Mouse (Mus musculus): ENCODE measurements around the gene Sfmbt1. TPM values are rescaled to one million over a fixed set of nuclear protein-coding genes. Genes with fewer than 3 reads are reported as not detected.

The Sfmbt1 gene
- 27.0 and 28.3 TPM in 2 replicates for total RNA-seq (2021)
- long read RNA-seq, experiment 1, full-length matches to known transcripts, result 7 of 14 reads
- long read RNA-seq, experiment 1, partial matches to known transcripts, result 1 of 14 reads
- long read RNA-seq, experiment 1, other reads (novel, unspliced or antisense), result 6 of 14 reads
- long read RNA-seq, experiment 2, full-length matches to known transcripts, result 3 of 7 reads
- long read RNA-seq, experiment 2, partial matches to known transcripts, result 1 of 7 reads
- long read RNA-seq, experiment 2, other reads (novel, unspliced or antisense), result 3 of 7 reads

DNA sequence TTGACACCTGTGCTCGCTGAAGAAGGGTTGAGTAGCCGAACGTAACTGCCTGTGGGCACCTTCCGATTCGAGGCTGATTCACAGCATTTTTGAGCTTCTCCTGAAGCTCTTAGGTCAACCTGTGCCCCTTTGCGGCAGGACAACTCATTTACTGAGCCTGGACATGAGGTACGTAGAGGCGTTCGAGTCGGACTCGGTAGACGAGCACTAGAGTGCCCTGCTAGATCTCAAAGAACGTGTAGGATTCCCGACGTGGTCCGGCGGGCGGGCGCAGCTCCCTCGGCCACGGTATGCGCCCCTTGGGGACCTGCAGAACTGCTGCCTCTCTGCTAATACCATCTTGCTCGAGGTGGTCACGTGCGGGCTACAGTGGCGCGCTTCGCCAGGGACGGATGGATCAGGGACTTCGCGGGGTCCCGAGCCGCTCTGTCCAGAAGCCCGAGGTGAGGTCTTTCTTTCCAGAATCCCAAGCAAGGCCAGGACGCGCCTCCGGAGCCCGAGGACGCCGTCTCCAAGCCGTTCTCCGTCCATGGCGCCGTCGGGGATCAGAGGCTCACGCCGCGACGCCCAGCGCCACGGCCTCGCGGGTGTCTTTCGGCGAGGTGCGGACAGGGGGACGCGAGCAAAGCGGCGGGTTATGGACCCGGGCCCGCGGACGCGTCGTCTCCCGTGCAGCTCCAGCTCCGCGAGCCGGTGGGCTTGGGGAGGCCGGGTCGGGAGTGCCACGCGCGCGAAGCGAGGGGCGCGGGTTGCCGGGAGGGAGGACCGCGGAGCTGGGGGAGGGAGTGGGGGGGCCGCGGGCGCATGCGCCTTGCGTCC lies at the start of gene Sfmbt1:
TSS of gene Sfmbt1 (plus strand) at position 51 of the 819 bp plus-strand sequence.
- DNase-seq, result peak; percentile 93

DNA sequence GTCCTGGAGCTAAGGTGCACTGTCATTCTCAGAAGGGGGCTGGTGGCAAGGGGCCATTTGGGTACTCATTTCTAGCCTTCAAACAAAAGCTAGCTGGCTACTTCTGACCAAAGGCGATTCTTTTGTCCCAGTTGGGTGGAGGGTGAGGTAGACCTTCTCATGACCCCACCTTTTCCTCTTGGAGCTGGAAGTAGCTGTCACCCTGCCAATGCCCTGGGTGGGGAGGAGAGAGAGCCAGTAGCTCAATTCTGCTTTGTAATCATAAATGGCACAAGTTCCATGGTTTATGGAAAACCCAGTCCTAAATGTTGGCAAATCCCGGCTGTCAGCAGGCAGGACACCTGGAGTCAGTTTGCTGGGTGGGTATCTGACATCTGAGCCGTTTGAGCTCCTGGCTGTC lies 48.6 kb upstream of the Sfmbt1 start:
- no peak for DNase-seq

DNA sequence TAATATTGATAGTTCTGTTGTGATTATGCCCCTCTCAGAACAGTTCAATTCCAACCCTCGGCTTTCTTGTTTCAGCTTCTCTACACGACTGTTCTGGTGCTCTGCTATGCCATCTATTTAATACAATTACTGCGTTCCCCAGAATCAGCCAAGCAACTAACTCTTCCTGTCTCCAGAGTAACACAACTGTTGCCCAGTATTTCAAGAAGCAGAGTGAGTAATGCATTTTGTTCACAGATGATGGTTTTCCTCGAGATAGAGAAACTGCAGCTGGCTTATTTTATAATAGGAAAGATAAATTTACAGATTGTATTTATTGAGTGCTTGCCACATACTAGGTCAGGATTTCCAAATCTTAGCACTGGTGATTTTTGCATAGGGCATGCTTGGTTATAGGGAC lies 48.0 kb upstream of the Sfmbt1 start:
- no peak for DNase-seq

GRCm38 (mm10) chr14:30670161-30670560 lies 44.5 kb upstream of the Sfmbt1 start:
- peak; percentile 70 for DNase-seq

DNA sequence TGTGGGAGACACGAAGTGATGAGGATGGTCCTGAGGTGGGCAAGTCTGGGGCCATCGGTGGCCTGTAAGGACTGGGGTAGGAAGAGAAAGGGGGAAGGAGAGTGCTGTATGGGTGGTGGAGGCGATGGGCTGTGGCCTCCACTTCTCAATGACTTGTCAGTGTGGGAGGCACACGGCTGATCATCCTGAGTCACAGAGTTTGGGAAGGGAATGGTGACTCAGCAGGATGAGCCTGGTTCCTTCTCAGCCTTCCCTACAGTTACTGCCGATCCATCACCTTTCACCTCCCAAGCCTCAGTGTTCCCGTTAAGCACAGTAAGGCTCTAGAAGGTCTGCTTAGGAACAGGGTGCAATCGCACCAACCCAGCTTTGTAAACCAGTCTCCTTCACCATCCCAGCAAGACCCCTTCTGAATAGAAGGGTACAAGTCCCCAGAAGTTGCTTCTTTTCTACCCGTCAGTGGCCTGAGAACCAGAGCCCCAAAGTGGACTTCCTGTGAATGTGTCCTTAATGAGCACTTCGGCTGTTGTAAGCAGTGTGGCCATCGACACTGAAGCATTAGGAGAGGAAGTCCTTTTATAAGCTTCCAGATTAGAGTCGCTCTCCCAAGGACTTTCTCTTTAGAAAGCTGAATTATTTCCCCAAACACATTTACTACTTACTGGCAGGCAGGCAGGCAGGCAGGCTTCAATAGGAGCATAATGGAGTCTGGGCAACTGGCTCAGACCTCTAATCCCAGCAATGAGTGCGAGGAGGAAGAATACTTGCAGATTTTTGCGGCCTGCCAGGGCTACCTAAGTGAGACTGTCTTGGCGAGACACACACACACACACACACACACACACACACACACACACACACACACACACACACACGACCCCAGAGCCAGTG lies 43.3 kb upstream of the Sfmbt1 start:
- DNase-seq, result peak; percentile 65

GRCm38 (mm10) chr14:30671986-30672312 lies 42.7 kb upstream of the Sfmbt1 start:
- peak; percentile 93 for DNase-seq

GRCm38 (mm10) chr14:30674947-30675346 lies 39.7 kb upstream of the Sfmbt1 start:
- DNase-seq, result no peak

DNA sequence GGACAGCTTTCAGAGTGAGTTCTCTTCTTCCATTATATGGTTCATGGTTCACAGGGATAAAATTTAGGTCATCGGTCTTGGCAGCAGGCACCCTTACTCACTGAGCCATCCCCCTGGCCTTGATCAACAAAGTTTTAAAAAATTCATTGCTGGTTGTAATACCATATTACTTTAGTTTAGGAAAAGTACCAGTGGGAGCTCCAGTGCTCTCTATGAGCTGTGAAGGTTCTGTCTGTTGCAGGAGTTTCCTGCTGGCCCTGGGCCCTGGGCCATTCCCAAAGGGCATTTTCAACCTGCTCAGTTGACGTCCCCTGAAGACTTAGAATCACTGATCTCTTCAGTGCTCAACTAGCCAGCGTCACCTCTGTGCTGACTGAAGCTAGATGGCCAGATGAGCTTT lies 32.5 kb upstream of the Sfmbt1 start:
- DNase-seq, result peak; percentile 62

DNA sequence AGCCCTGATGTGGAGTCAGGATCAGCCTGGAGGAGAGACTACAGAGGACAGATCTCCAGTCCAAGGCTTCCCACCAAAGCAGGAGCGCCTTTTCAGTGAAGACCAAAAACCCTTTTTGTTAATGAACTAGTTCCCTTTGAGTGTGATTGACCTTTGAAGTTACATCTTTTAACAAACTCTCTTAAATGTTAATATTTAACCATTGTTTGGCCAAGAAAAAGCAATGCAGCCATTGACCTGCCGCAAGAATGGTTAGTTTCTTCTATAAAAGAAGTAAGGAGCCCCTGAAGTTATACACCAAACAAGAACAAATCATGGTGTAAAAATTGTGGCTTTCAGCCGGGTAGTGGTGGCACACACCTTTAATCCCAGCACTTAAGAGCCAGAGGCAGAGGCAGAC lies 24.0 kb upstream of the Sfmbt1 start:
- no peak for DNase-seq

DNA sequence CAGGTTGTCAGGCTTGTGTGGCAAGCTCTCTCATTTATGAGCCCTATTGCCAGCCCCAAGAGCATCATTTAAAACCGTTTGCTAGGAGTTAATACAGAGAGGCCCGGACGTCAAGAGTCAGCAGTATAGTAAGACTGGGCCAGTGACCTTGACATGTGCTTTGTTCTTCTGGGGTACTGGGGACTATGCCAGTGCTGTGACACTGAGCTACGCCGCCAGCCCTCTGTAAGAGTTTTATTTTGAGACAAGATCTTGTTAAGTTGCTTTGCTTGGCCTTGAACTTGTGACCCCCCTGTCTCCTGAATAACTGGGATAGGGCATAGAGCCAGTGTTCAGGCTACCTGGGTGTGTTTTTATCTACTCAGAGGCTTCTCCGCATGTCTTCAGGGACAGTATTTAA lies 22.2 kb upstream of the Sfmbt1 start:
- peak; percentile 50 for DNase-seq

DNA sequence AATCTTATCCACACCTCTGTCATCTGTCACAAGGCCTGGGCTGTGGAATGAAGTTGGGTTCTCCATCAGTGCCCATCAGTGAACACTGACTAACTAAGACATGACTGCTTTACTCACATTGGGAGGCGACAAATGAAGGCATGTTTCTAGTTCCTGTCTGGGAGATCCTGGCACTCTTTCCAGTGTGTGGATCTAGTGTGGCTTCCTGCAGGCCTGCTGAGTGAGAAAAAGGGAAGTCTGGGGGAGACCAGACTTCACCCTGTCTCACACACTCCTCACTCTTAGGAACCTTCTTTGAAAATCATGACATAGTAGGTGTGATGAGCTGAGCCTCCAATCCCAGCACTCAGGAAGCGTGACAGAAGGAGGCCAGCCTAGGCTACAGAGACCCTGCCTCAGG lies 19.9 kb upstream of the Sfmbt1 start:
- DNase-seq, result no peak

GRCm38 (mm10) chr14:30695609-30696008 lies 19.0 kb upstream of the Sfmbt1 start:
- peak; percentile 91 for DNase-seq

DNA sequence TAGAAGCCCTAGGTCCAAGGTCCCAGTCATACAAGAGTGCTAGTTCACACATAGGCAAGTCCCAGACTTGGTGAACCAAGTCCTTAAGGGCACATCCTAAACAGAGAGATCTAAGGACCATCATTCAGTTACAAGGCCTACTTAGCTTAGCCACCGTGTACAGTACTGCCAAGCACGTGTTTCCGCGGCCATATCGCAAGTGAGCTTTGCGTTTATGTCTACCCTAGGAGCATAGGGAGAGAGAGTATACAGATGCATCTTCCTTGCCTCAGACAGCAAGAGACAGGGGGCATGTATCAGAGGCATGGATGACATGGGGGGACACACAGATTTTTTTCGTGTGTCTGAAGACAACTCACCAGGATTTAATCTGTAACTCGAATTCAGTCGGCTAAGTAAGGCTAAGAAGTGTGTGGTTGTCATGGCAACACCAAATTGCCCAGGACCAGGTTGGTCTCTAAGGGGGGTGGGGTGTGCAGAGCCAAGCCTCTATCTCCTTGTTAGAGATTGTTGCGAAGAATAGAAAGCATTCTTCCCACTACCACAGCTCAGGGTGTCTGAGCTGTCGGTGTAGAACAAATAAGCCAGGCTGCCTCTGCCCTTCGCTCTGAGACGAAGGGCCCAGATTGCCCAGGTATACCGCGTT lies 17.1 kb upstream of the Sfmbt1 start:
- DNase-seq, result no peak

DNA sequence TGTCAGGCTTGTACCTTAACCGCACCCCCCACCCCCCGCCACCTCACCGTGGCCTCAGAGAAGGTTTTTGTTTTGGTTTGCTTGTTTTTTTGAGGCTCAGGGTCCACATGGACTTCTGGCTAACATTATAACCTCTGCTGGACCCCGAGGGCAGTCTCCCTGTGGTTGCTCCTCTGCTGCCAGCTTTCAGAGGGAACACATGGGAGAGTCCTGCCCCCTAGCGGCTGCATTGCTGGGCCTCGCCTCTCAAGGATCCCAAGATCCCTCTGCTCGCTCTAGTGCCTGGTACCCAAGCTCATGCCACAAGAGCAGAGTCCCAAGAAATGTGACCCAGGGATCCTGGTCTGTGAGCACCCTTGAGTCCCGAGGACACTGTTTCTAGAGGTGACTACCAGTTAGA lies 15.0 kb upstream of the Sfmbt1 start:
- DNase-seq, result peak; percentile 80

GRCm38 (mm10) chr14:30702512-30702911 lies 12.1 kb upstream of the Sfmbt1 start:
- DNase-seq, result no peak

- DNase-seq, result no peak
Measured at GRCm38 (mm10) chr14:30703079-30703478, 11.6 kb upstream of the Sfmbt1 start.

GRCm38 (mm10) chr14:30704098-30704855 lies 10.4 kb upstream of the Sfmbt1 start:
- DNase-seq, result no peak

GRCm38 (mm10) chr14:30711892-30712291 lies 2.8 kb upstream of the Sfmbt1 start:
- DNase-seq, result no peak

DNA sequence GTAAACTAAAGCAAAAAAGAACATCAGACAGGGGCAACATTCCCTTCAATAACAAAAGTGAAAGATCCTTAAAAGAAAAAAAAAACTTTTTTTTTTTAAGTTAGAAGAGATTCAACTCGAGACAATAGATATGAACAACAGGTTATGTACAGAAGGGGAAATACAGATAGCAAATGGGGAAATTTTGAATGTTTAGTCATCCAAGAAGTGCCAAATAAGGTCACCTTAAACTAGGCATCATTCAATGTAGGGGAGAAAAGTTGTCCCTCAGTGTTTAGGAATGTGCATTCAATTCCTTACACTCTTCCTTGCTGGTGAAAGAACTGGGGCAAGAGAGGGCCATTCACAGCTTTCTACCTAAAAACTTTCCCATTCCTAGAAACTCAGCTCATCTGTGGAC lies 880 bp upstream of the Sfmbt1 start:
- DNase-seq, result no peak

GRCm38 (mm10) chr14:30715618-30716050 lies 985 bp downstream of the Sfmbt1 start:
- DNase-seq, result peak; percentile 82
